Mouse (Mus musculus) Patski (cell line): Measurements from ENCODE around the gene Cd19. TPM values are rescaled to one million over a fixed set of nuclear protein-coding genes. Genes with fewer than 3 reads are reported as not detected.
"Not testable (repeated sequence)": the region's sequence is repeated elsewhere in the genome, so short reads cannot be mapped to it uniquely, and the experiment has no call there.

ENCODE experiments used
- ATAC-seq: fragments of 100-300 bp; one replicate; pipeline ENCODE4 v1.8.0; 2021
- CTCF ChIA-PET: fragments of 350-600 bp; sonication (Branson Sonifier 250); formaldehyde crosslinking; loops from one replicate; lab custom pipeline; 2022; ENCODE audit warnings: inconsistent platforms; lab: Charles Lee
- POLR2A ChIA-PET: fragments of 350-600 bp; sonication (Branson Sonifier 250); formaldehyde crosslinking; loops from one replicate; lab custom pipeline; 2022; ENCODE audit warnings: antibody characterized with exemption, inconsistent platforms; lab: Charles Lee
- DNase-seq: peaks from one replicate; pipeline ENCODE4 v3.0.0-alpha.2; 2011; ENCODE audit warnings: low read depth, low spot score
- H3K27me3 ChIP-seq: fragments of 371-371 bp; one replicate; pipeline ENCODE4 v1.5.1; 2021
- CTCF ChIP-seq: fragments of 100-300 bp; IDR thresholded peaks from one replicate; pipeline ENCODE4 v1.5.1; 2021
- in situ Hi-C: fragments of 300-500 bp; cut with MboI; formaldehyde crosslinking; loops from 3 replicates; pipeline ENCODE4 v1.11.1; 2018; ENCODE audit warnings: low pct_unique_long_range_greater_than_20kb, mixed read lengths
- polyA plus RNA-seq: library from polyadenylated mRNA; unstranded; gene quantifications from one replicate; pipeline ENCODE4 v1.2.3, GENCODE M21; 2021

Cd19 gene
- polyA plus RNA-seq, 1 experiment from 2014 or later, result not detected

- CTCF ChIA-PET, result no interaction called here
- ATAC-seq (no peak), DNase-seq (no peak)
- in situ Hi-C loops, result no loop called here
- peaks cover 6% of the 10 kb centered on the region for H3K27me3 ChIP-seq
- POLR2A ChIA-PET, result interaction anchor here (1.8 kb wide), 1 partner anchor 11 kb away, joined by 8 read pairs; the partner anchor contains the start of gene Rabep2
- TF ChIP-seq CTCF, result no peak
These were observed 2.9 kb upstream of the Cd19 start for GRCm38 (mm10) chr7:126417606-126418005.

GRCm38 (mm10) chr7:126417045-126417444 is 2.4 kb upstream of the Cd19 start:
- ATAC-seq, result no peak

DNA sequence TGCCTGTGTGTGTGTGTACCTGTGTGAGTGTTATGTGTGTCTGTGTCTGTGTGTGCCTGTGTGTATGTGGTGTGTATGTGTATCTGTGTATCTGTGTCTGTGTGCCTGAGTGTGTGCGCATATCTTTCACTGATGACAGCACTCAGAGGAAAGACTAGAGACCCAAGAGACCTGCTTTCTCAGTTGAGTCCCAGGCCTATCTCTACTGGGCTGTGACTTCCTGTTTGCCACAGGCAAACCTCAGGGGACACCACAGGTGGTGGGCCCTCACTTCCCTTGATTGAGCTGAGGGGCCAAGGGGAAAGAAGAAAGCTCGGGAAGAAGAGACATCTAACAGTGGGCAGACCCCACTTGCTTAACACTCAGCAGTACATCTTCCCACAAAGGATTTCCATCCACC is 1.9 kb upstream of the Cd19 start:
- peaks cover 9% of the 10 kb centered on the region for H3K27me3 ChIP-seq
- DNase-seq (no peak), ATAC-seq (no peak)
- POLR2A ChIA-PET, result no interaction called here
- TF ChIP-seq CTCF, result no peak
- in situ Hi-C loops, result no loop called here
- CTCF ChIA-PET, result no interaction called here

More at GRCm38 (mm10) chr7:126417045-126417444, 2.4 kb upstream of the Cd19 start:
- H3K27me3 ChIP-seq, result peaks cover 7% of the 10 kb centered on the region
- no peak for DNase-seq
- POLR2A ChIA-PET, result no interaction called here
- CTCF ChIA-PET, result no interaction called here
- no peak for TF ChIP-seq CTCF
- in situ Hi-C loops, result no loop called here

- DNase-seq (no peak), ATAC-seq (no peak)
- ChIA-PET CTCF (no interaction called here), POLR2A (no interaction called here)
- no peak for TF ChIP-seq CTCF
- peaks cover 9% of the 10 kb centered on the region for H3K27me3 ChIP-seq
- in situ Hi-C loops, result no loop called here
These were observed 3.6 kb downstream of the Cd19 start for GRCm38 (mm10) chr7:126411061-126411460.

GRCm38 (mm10) chr7:126408686-126409085 is 6.0 kb downstream of the Cd19 start:
- no peak for ATAC-seq
- no peak for DNase-seq
- ChIA-PET CTCF (no interaction called here), POLR2A (no interaction called here)
- in situ Hi-C loops, result no loop called here
- peaks cover 3% of the 10 kb centered on the region for H3K27me3 ChIP-seq
- TF ChIP-seq CTCF, result no peak

- DNase-seq, POLR2A ChIA-PET, ATAC-seq, H3K27me3 ChIP-seq, in situ Hi-C loops: not testable (repeated sequence)
- CTCF ChIA-PET, result interaction anchor here (1.4 kb wide), 1 partner anchor 9 kb away, joined by 3 read pairs; no protein-coding TSS in a partner anchor
These were observed 12.2 kb downstream of the Cd19 start for GRCm38 (mm10) chr7:126402518-126402917.

DNA sequence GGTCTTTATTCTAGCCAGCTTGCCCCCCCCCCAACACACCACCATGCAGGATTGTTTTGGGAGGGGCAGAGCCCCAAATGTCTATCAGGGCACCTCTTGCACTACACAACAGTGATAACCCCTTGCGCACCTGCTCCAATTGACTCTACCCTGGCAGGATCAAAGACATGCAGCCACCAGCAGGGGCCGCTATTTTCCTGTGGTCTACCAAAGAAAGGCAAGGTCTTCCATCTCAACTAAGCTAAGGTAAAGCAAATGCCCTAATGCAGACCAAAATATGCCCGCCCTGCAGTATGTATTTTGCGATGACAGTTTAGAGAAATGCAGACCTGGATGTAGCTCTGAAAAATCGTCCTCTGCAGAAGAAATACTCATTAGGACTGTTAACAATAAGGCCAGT is 15.1 kb downstream of the Cd19 start:
- DNase-seq (no peak), ATAC-seq (no peak)
- TF ChIP-seq CTCF, result peak; percentile 92
- in situ Hi-C loops, result loop anchor here (5.0 kb wide), 1 partner anchor 128 kb away; no protein-coding TSS in a partner anchor
- no peaks in the 10 kb centered on the region for H3K27me3 ChIP-seq
- ChIA-PET POLR2A (interaction anchor here (1.0 to 1.7 kb wide), 2 partner anchors 29 to 76 kb away, joined by 3 to 4 read pairs; partner anchors contain the start of genes Rabep2 and Sh2b1), CTCF (interaction anchor here (0.7 to 1.8 kb wide), 4 partner anchors 27 to 128 kb away, joined by 3 to 6 read pairs (median 4); no protein-coding TSS in a partner anchor)

- DNase-seq (no peak), ATAC-seq (no peak)
- CTCF ChIA-PET, result no interaction called here
- TF ChIP-seq CTCF, result no peak
- in situ Hi-C loops, result loop anchor here (5.0 kb wide), 1 partner anchor 129 kb away; no protein-coding TSS in a partner anchor
- POLR2A ChIA-PET, result no interaction called here
- H3K27me3 ChIP-seq, result no peaks in the 10 kb centered on the region
These were observed 16.9 kb downstream of the Cd19 start for GRCm38 (mm10) chr7:126397822-126398221.

- ATAC-seq, result no peak
- ChIA-PET CTCF (interaction anchor here (0.6 kb wide), 1 partner anchor 129 kb away, joined by 3 read pairs; no protein-coding TSS in a partner anchor), POLR2A (no interaction called here)
- no peak for DNase-seq
- in situ Hi-C loops, result loop anchor here (5.0 kb wide), 1 partner anchor 130 kb away; no protein-coding TSS in a partner anchor
- H3K27me3 ChIP-seq, result no peaks in the 10 kb centered on the region
- no peak for TF ChIP-seq CTCF
These were observed 17.5 kb downstream of the Cd19 start for GRCm38 (mm10) chr7:126397221-126397620.

GRCm38 (mm10) chr7:126396298-126397119 is 18.2 kb downstream of the Cd19 start, which contains the start of gene Nfatc2ip:
Gene Nfatc2ip (minus strand): TSS chr7:126396737.
- ATAC-seq (peak; percentile 98), DNase-seq (peak; percentile 99)
- in situ Hi-C loops, result loop anchor here (5.0 kb wide), 1 partner anchor 131 kb away; no protein-coding TSS in a partner anchor
- no peak for TF ChIP-seq CTCF
- ChIA-PET POLR2A (no interaction called here), CTCF (interaction anchor here (0.6 kb wide), 1 partner anchor 130 kb away, joined by 3 read pairs; no protein-coding TSS in a partner anchor)
- H3K27me3 ChIP-seq, result no peaks in the 10 kb centered on the region

GRCm38 (mm10) chr7:126392086-126392884 is 22.4 kb downstream of the Cd19 start:
- ATAC-seq, DNase-seq, POLR2A ChIA-PET, H3K27me3 ChIP-seq, in situ Hi-C loops, CTCF ChIA-PET: not testable (repeated sequence)
